Mouse (Mus musculus) kidney, postnatal 10 days (tissue): Measurements from ENCODE around the gene Higd1b.

Experiments used
- DNase-seq: peaks from one replicate; pipeline ENCODE4 v3.0.0; 2021; ENCODE audit warnings: mixed read lengths

Higd1b gene

GRCm38 (mm10) chr11:102835549-102835948 is at the start of gene Higd1b:
Gene Higd1b, plus strand, starts transcription at chr11:102835849.
- DNase-seq, result no peak

- no peak for DNase-seq
Observed at GRCm38 (mm10) chr11:102787688-102788177, 47.9 kb upstream of the Higd1b start.

GRCm38 (mm10) chr11:102791682-102792445 is 43.8 kb upstream of the Higd1b start:
- DNase-seq, result peak; percentile 14

GRCm38 (mm10) chr11:102794157-102794556 is 41.5 kb upstream of the Higd1b start:
- DNase-seq, result no peak

- DNase-seq, result no peak
Observed at GRCm38 (mm10) chr11:102803453-102803852, 32.2 kb upstream of the Higd1b start.

DNA sequence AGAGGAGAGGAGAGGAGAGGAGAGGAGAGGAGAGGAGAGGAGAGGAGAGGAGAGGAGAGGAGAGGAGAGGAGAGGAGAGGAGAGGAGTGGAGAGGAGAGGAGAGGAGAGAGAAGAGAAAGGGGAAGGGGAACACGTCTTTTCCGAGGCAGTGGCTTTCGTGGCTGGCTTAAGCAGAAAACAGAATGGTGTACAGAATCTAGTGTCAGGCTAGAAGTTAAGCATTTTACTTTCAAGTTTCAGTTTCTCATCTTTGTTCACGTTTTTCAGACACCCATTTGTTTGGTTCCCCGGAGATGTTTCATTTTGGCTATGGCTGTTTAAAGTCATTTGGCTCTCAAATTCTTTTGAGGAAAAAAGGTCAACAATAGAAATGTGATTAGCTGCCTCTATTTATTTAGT is 27.4 kb upstream of the Higd1b start:
- no peak for DNase-seq

DNA sequence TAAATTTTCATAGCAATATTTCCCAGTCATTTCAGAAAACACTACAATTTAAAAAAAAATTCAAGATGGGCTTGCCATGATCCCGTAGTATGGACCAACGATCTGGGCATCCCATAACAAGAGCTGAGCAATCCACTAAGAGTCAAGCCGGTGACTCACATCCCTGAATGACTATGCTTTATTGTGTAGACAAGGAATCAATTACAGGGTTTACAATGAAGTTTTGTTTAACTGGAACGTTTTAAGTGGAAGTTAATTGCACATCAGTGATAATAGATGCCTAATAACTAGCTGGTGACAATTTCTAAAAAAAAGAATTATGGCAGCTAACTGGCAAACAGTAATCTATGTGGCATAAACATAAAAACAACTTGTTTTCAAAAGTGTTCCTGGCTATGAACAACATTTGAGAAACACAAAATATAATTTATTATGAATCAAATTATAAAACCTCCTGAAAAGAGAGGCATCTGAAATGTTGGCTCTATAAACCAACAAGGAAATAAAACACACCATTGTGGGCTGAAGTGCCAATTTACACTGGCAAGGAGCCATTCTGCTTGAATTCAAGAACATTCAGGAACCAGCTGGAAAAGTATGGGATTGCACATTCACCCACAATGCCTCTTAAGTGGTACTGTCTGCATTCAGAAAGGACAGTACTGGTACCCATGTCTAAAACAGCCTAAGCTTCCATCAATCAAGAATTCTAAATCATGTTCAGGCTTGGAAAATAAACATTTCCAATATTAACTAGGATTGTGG is 24.7 kb upstream of the Higd1b start:
- peak; percentile 23 for DNase-seq

DNA sequence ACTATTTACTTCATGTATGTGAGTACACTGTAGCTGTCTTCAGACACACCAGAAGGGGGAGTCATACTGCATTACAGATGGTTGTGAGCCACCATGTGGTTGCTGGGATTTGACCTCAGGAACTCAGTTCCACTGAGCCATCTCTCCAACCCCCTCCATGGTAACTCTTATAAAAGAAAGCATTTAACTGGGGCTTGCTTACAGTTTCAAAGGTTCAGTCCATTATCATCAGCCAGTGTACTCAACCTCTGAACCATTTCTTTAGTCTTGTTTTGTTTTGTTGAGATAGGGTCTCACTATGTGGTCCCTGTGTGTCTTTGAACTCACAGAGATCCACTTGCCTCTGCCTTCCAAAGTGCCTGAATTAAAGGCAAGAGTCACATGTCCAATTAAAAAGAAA is 20.8 kb upstream of the Higd1b start:
- no peak for DNase-seq

DNA sequence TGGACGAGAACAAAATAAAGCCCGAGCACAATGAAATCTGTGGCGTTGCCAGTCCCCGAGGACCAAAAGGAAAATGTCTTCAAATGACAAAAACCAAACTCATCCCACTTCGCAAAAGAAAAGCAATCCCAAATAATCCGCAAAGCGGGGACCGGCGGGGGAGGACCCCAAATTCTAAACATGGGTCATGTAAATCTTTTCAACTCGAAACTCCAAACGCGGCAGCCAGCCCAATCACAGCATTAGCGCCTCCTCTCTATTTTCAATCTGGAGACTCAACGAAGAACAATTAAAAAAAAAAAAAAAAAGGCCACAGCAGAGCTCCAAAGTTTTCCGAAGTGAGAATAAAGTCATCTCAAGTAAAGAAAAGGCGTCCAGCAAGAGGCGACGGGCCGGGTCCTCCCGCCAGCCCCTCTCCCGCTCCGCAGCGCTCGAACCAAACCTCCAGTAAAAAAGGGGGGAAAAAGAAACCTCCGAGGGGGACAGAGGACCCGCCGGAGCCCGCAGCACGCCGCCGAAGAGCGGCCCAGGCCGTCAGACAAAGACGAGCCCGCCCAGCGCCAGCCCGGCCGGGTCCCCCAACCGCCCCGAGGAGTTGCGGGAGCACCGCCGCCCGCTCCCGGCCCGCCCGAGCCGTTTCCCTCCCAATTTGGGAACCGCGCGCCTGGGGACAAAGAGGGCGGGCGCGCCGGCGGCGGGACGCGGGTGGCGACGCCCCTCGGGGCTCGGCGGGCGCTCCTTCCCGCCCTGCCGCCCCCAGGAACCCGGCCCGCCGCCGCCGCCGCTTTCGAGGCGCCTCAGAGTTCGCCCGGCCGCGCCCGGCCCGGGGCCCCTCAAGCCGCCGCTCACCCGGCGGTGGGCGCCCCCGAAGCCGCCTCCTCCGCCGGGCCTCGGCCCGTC is 17.3 kb upstream of the Higd1b start:
- peak; percentile 66 for DNase-seq

DNA sequence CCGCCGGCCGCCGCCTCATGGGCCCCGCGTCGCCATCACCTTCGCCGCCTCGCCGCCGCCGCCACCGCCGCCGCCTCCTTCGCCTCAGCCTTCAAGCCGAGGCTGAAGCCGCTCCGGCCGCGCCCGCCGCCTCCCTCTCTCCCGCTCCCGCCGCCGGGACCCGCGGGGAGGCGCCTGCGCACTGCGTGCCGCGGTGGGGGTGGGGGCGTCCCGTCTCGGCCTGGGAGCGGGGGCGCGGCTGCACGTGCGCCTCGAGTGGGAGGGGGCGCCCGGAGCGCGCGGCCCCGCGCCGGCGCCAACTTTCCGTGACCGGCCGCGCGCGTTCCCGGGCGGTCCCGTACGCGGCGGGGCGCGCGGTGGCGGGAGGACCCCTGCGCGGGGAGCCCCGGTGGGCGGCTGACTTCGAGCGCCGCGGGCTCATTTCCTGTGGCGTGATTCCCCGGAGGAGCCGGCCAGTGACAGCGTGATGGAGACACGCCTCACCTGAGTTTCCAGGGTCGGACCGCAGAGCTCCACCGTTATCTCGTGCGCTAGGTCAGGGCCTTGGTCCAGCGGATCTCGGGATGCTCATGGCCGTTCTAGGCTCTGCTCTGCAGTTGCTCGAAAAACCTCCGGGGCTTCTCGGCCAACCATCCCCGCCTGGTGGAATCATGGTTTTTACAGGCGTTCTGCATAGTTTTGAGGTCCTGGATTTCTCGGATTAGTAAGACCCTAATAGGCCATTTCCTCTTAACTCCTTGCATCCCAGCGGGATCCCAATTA is 16.4 kb upstream of the Higd1b start, which contains the start of gene Gjc1:
TSS of gene Gjc1 (minus strand) at position 680 of the 762 bp plus-strand sequence.
- DNase-seq, result peak; percentile 87

- no peak for DNase-seq
Observed at GRCm38 (mm10) chr11:102819783-102820385, 15.8 kb upstream of the Higd1b start.

DNA sequence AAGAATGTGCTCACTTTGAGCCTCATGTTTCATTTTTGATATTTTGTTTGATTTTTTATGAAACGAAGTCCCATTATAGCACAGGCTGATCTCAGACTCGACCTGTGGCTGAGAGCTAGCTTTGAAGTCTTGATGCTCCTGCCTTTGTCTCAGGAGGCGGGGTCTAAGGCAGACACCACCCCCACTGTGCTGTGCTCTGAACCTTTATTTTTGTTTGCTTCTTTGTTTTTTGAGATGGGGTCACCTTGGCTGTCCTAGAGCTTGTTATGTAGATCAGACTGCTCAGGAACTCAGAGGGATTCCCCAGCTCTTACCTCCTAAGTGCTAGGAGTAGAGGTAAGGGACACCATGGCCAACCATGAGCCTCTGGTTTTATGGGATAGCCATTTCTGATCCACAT is 15.2 kb upstream of the Higd1b start:
- no peak for DNase-seq

GRCm38 (mm10) chr11:102821231-102821630 is 14.4 kb upstream of the Higd1b start:
- peak; percentile 34 for DNase-seq

GRCm38 (mm10) chr11:102826476-102826875 is 9.2 kb upstream of the Higd1b start:
- no peak for DNase-seq

DNA sequence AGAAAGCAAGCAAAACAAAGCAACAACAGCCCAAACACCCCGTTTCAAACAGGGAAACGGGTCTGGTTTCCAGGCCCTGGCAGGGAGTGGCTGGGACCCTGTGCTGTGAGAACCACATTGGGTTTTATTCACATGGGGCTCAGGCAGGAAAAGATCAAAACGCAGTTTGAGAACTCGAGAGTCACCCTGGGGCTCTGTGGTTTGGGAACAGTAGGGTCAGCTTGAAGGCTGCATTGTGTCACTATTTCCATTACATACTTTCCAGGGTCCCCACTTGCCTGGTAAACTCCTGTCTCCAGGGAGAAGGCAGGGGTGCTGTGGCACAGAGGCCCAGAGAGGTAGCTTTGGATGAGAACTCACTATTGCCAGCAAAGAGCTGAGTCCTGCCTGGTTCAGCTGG is 8.6 kb upstream of the Higd1b start:
- no peak for DNase-seq

GRCm38 (mm10) chr11:102830276-102830675 is 5.4 kb upstream of the Higd1b start:
- DNase-seq, result no peak

- no peak for DNase-seq
Observed at GRCm38 (mm10) chr11:102832700-102833297, 2.9 kb upstream of the Higd1b start.

- peak; percentile 32 for DNase-seq
Observed at GRCm38 (mm10) chr11:102834219-102834618, 1.4 kb upstream of the Higd1b start.

- DNase-seq, result no peak
Observed at GRCm38 (mm10) chr11:102836146-102836545, 497 bp downstream of the Higd1b start.

GRCm38 (mm10) chr11:102837385-102837784 is 1.7 kb downstream of the Higd1b start:
- no peak for DNase-seq

- peak; percentile 54 for DNase-seq
Observed at GRCm38 (mm10) chr11:102838126-102838525, 2.5 kb downstream of the Higd1b start.
